Mouse (Mus musculus) liver, postnatal 0 days (tissue): ENCODE data around the gene Arhgef12.

ENCODE experiments used
- CTCF ChIP-seq: sonication (generic); IDR thresholded peaks from 2 replicates; pipeline ENCODE4 v1.5.1; 2016; ENCODE audit warnings: antibody characterized with exemption, low read depth
- EP300 ChIP-seq: IDR thresholded peaks from 2 replicates; pipeline ENCODE4 v1.6.1; 2016; ENCODE audit warnings: antibody characterized with exemption, low read depth, mild to moderate bottlenecking

GRCm38 (mm10) chr9:43012541-43012940 is 94.5 kb downstream of the Arhgef12 start:
- TF ChIP-seq CTCF (no peak), EP300 (no peak)
